Mouse (Mus musculus) CH12F3 (cell line): Measurements from ENCODE around the gene Tdgf1.

Experiments used
- in situ Hi-C: fragments of 300-500 bp; cut with MboI; formaldehyde crosslinking; loops from 2 replicates; pipeline ENCODE4 v1.14.3; 2020; ENCODE audit warnings: low sequenced_read_pairs

Tdgf1 gene

GRCm38 (mm10) chr9:110953550-110954461, 7.8 kb upstream of the Tdgf1 start:
- in situ Hi-C loops: no loop called here

GRCm38 (mm10) chr9:110952931-110953549, 7.1 kb upstream of the Tdgf1 start:
- in situ Hi-C loops: no loop called here

- in situ Hi-C loops: no loop called here
Observed at GRCm38 (mm10) chr9:110952398-110952797, 6.4 kb upstream of the Tdgf1 start.

GRCm38 (mm10) chr9:110951866-110952265, 5.9 kb upstream of the Tdgf1 start:
- in situ Hi-C loops: no loop called here

GRCm38 (mm10) chr9:110951397-110951796, 5.4 kb upstream of the Tdgf1 start, which contains the start of gene Lrrc2:
TSS of gene Lrrc2 (plus strand) at chr9:110951545.
- in situ Hi-C loops: no loop called here

GRCm38 (mm10) chr9:110950109-110950508, 4.2 kb upstream of the Tdgf1 start:
- in situ Hi-C loops: no loop called here

- in situ Hi-C loops: no loop called here
Observed at GRCm38 (mm10) chr9:110948813-110949310, 2.9 kb upstream of the Tdgf1 start.

- in situ Hi-C loops: no loop called here
Observed at GRCm38 (mm10) chr9:110947900-110948299, 1.9 kb upstream of the Tdgf1 start.

- in situ Hi-C loops: no loop called here
Observed at GRCm38 (mm10) chr9:110947261-110947661, 1.3 kb upstream of the Tdgf1 start.

- in situ Hi-C loops: no loop called here
Observed at GRCm38 (mm10) chr9:110946548-110947044, 638 bp upstream of the Tdgf1 start.

- in situ Hi-C loops: no loop called here
Observed at GRCm38 (mm10) chr9:110945343-110945742, 615 bp downstream of the Tdgf1 start.

- in situ Hi-C loops: no loop called here
Observed at GRCm38 (mm10) chr9:110944265-110944664, 1.7 kb downstream of the Tdgf1 start.

GRCm38 (mm10) chr9:110937506-110938490, 8.2 kb downstream of the Tdgf1 start:
- in situ Hi-C loops: no loop called here

- in situ Hi-C loops: no loop called here
Observed at GRCm38 (mm10) chr9:110935941-110936340, 10.0 kb downstream of the Tdgf1 start.

GRCm38 (mm10) chr9:110933850-110934437, 12.0 kb downstream of the Tdgf1 start:
- in situ Hi-C loops: no loop called here

GRCm38 (mm10) chr9:110931573-110931972, 14.4 kb downstream of the Tdgf1 start:
- in situ Hi-C loops: no loop called here

GRCm38 (mm10) chr9:110922759-110923158, 23.2 kb downstream of the Tdgf1 start:
- in situ Hi-C loops: no loop called here

GRCm38 (mm10) chr9:110920665-110921419, 25.1 kb downstream of the Tdgf1 start:
- in situ Hi-C loops: no loop called here

- in situ Hi-C loops: no loop called here
Observed at GRCm38 (mm10) chr9:110916786-110917185, 29.2 kb downstream of the Tdgf1 start, which contains the start of gene Fam240a. TSS of gene Fam240a (minus strand) at chr9:110916861.
